Mouse (Mus musculus) forebrain, embryonic 10.5 days (tissue): ENCODE data around the gene Zfp712. TPM values are rescaled to one million over a fixed set of nuclear protein-coding genes. Genes with fewer than 3 reads are reported as not detected.

ENCODE experiments used
- DNase-seq: peaks from one replicate; pipeline ENCODE4 v3.0.0-alpha.2; 2017; ENCODE audit warnings: low spot score; ENCODE audit errors: extremely low spot score
- H3K27ac ChIP-seq: fragments of 300-500 bp; sonication (generic); 2 replicates; pipeline ENCODE4 v1.5.1; 2016; ENCODE audit warnings: mild to moderate bottlenecking
- H3K27me3 ChIP-seq: fragments of 300-500 bp; sonication (generic); 2 replicates; pipeline ENCODE4 v1.6.1; 2016; ENCODE audit warnings: mild to moderate bottlenecking; ENCODE audit not compliant: poor library complexity, severe bottlenecking
- H3K36me3 ChIP-seq: fragments of 300-500 bp; sonication (generic); replicated peaks from 2 replicates; pipeline ENCODE4 v1.6.1; 2016; ENCODE audit warnings: mild to moderate bottlenecking, moderate library complexity
- H3K4me1 ChIP-seq: fragments of 300-500 bp; sonication (generic); 2 replicates; pipeline ENCODE4 v1.6.1; 2016
- H3K4me3 ChIP-seq: fragments of 300-500 bp; sonication (generic); 2 replicates; pipeline ENCODE4 v1.5.1; 2016; ENCODE audit warnings: mild to moderate bottlenecking, moderate library complexity
- H3K9me3 ChIP-seq: fragments of 300-500 bp; sonication (generic); 2 replicates; pipeline ENCODE4 v1.6.1; 2016; ENCODE audit warnings: mild to moderate bottlenecking, moderate library complexity
- WGBS: fragments of 180-500 bp; shearing (Covaris S2); methylation state at CpG from one replicate; pipeline ENCODE4 v1.1.7; 2016; 5-methylcytosine and 5-hydroxymethylcytosine counted together
- polyA plus RNA-seq: library from polyadenylated mRNA; unstranded; fragments of >200 nt; fragmentation: Nextera tagmentation; extraction: Ambion mirVana; gene quantifications from 2 replicates; pipeline ENCODE4 v1.2.1, GENCODE M21; 2016

Gene Zfp712
- polyA plus RNA-seq, 1 experiment from 2014 or later: 3.7 TPM

- Histone ChIP-seq H3K36me3 (peaks cover under 1% of the 10 kb centered on the region; the same call in 1 of the 2 replicates), H3K4me3 (peak overlapping the region; percentile 77), H3K9me3 (peaks cover 20% of the 10 kb centered on the region), H3K27me3 (no peaks in the 10 kb centered on the region), H3K4me1 (peaks cover 5% of the 10 kb centered on the region), H3K27ac (peak overlapping the region; percentile 90)
- WGBS: 2% methylated on average over 12 of the region's 12 CpGs
- no peak for DNase-seq
Observed at GRCm38 (mm10) chr13:67060161-67060785, 697 bp downstream of the Zfp712 start.

Other genes starting within 250 kb of the Zfp712 start
- gene Gm10767, start 156.3 kb downstream of the Zfp712 start, polyA plus RNA-seq: 0.84 and 1.1 TPM in 2 replicates
- gene Zfp708, start 36.8 kb upstream of the Zfp712 start, polyA plus RNA-seq: 6.6 and 6.7 TPM in 2 replicates
- 2.7 and 2.8 TPM in 2 replicates for gene Gm28557, start 47.4 kb upstream of the Zfp712 start, polyA plus RNA-seq
- 0.07 and 0.22 TPM in 2 replicates for gene Rslcan18, start 55.1 kb upstream of the Zfp712 start, polyA plus RNA-seq
- gene Zfp759, start 60.5 kb upstream of the Zfp712 start, polyA plus RNA-seq: 2.2 TPM in 2 replicates
- 5.7 and 7.0 TPM in 2 replicates for gene Rsl1, start 112.0 kb upstream of the Zfp712 start, polyA plus RNA-seq
- 0.98 and 1.4 TPM in 2 replicates for gene Zfp455, start 133.3 kb upstream of the Zfp712 start, polyA plus RNA-seq
- 1.1 and 1.8 TPM in 2 replicates for gene Zfp458, start 217.3 kb upstream of the Zfp712 start, polyA plus RNA-seq
- gene Zfp457, start 245.3 kb upstream of the Zfp712 start, polyA plus RNA-seq: 0.18 and 0.50 TPM in 2 replicates